Mouse (Mus musculus) neural tube, embryonic 13.5 days (tissue): ENCODE measurements around the gene Pde11a. TPM values are rescaled to one million over a fixed set of nuclear protein-coding genes. Genes with fewer than 3 reads are reported as not detected.

Experiments
- ATAC-seq: fragments of 200-750 bp; cut with Nextera tagmentation; 2 replicates; pipeline ENCODE4 v1.8.0; 2017; ENCODE audit warnings: low read depth, mild to moderate bottlenecking, moderate TSS enrichment, moderate library complexity
- H3K27ac ChIP-seq: fragments of 300-500 bp; sonication (generic); replicated peaks from 2 replicates; pipeline ENCODE4 v1.5.1; 2015; ENCODE audit warnings: moderate library complexity, mild to moderate bottlenecking, inconsistent platforms
- H3K27me3 ChIP-seq: fragments of 300-500 bp; sonication (generic); 2 replicates; pipeline ENCODE4 v1.6.1; 2015; ENCODE audit warnings: mild to moderate bottlenecking, inconsistent platforms
- H3K36me3 ChIP-seq: fragments of 300-500 bp; sonication (generic); 2 replicates; pipeline ENCODE4 v1.6.1; 2015; ENCODE audit warnings: mild to moderate bottlenecking, inconsistent platforms
- H3K4me1 ChIP-seq: fragments of 300-500 bp; sonication (generic); replicated peaks from 2 replicates; pipeline ENCODE4 v1.6.1; 2015; ENCODE audit warnings: inconsistent platforms
- H3K4me2 ChIP-seq: fragments of 300-500 bp; sonication (generic); 2 replicates; pipeline ENCODE4 v1.6.1; 2015; ENCODE audit warnings: inconsistent platforms, mild to moderate bottlenecking, moderate library complexity
- H3K4me3 ChIP-seq: fragments of 300-500 bp; sonication (generic); 2 replicates; pipeline ENCODE4 v1.5.1; 2015; ENCODE audit warnings: mild to moderate bottlenecking, inconsistent platforms
- H3K9ac ChIP-seq: fragments of 300-500 bp; sonication (generic); 2 replicates; pipeline ENCODE4 v1.6.1; 2015; ENCODE audit warnings: moderate library complexity, mild to moderate bottlenecking, inconsistent platforms
- H3K9me3 ChIP-seq: fragments of 300-500 bp; sonication (generic); 2 replicates; pipeline ENCODE4 v1.6.1; 2016; ENCODE audit warnings: inconsistent platforms
- WGBS: fragments of 180-500 bp; shearing (Covaris S2); methylation state at CpG from one replicate; pipeline ENCODE4 v1.1.7; 2015; 5-methylcytosine and 5-hydroxymethylcytosine counted together
- polyA plus RNA-seq: library from polyadenylated mRNA; unstranded; fragments of >200 nt; fragmentation: Nextera tagmentation; extraction: Ambion mirVana; gene quantifications from 2 replicates; pipeline ENCODE4 v1.2.1, GENCODE M21; 2015

The Pde11a gene
- polyA plus RNA-seq, 1 experiment from 2014 or later, result 1.8 TPM

GRCm38 (mm10) chr2:76080549-76080948 is 258.0 kb downstream of the Pde11a start:
- H3K36me3 ChIP-seq, result no peaks in the 10 kb centered on the region
- no peak overlapping the region for H3K9ac ChIP-seq
- 9% methylated on average over 3 of the region's 3 CpGs for WGBS
- H3K4me1 ChIP-seq, result peaks cover 18% of the 10 kb centered on the region; the same call in 1 of the 2 replicates
- H3K27ac ChIP-seq, result peak overlapping the region; percentile 66
- no peaks in the 10 kb centered on the region for H3K27me3 ChIP-seq
- H3K4me2 ChIP-seq, result no peak overlapping the region
- no peak overlapping the region for H3K4me3 ChIP-seq
- no peaks in the 10 kb centered on the region for H3K9me3 ChIP-seq
- ATAC-seq, result peak; percentile 53; the same call in 1 of the 2 replicates

DNA sequence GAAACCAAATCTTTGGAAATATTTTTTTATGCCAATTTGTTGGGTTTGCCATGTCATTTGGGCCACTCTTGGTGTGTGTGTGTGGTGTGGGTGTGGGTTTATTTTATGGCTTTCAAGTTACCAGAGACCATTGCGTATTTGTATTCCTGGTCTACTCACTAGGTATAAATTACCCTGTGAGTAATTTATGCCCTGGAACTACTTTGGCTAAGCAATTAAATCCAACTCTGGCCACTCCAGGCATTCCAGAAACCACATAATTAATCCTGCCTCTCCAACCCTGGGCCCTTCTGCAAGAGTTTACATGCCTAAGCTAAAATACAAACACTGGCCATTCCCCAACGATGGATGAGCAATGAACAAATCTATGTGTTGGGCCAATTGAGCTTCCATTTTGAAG is 261.7 kb downstream of the Pde11a start:
- 48% methylated on average over 2 of the region's 2 CpGs for WGBS
- no peak for ATAC-seq

DNA sequence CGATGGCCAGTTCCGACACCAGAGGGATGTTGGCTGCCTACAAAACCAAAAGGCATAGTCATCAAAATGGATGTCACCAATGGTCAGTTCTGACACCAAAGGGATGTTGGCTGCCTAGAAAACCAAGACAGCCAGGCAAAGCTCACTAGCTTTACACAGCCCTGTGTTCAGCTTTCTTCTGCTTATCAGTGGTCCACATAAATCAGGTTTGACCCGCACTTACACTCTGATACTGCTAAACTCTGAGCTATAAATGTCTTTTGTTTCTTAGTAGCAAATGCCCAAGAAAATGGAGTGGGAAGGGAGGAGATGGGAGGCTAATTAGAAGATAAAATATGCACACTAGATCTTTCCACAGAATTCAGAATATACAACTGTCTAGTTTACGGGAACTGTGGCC is 262.5 kb downstream of the Pde11a start:
- Histone ChIP-seq H3K9me3 (no peaks in the 10 kb centered on the region), H3K27me3 (no peaks in the 10 kb centered on the region), H3K27ac (no peak overlapping the region), H3K4me1 (peaks cover 15% of the 10 kb centered on the region; the same call in 1 of the 2 replicates), H3K9ac (no peak overlapping the region), H3K36me3 (no peaks in the 10 kb centered on the region), H3K4me2 (no peak overlapping the region), H3K4me3 (no peak overlapping the region)
- no peak for ATAC-seq
- WGBS, result 88% methylated on average over 4 of the region's 4 CpGs

More for the DNA sequence above, 261.7 kb downstream of the Pde11a start:
- Histone ChIP-seq H3K27me3 (no peaks in the 10 kb centered on the region), H3K4me1 (peaks cover 18% of the 10 kb centered on the region; the same call in 1 of the 2 replicates), H3K27ac (no peak overlapping the region), H3K9me3 (no peaks in the 10 kb centered on the region), H3K36me3 (no peaks in the 10 kb centered on the region), H3K4me2 (no peak overlapping the region), H3K9ac (no peak overlapping the region), H3K4me3 (no peak overlapping the region)

- H3K36me3 ChIP-seq, result no peaks in the 10 kb centered on the region
- no peak overlapping the region for H3K4me3 ChIP-seq
- peaks cover 29% of the 10 kb centered on the region for H3K4me1 ChIP-seq
- H3K27me3 ChIP-seq, result no peaks in the 10 kb centered on the region
- ATAC-seq, result no peak
- no peaks in the 10 kb centered on the region for H3K9me3 ChIP-seq
- no peak overlapping the region for H3K9ac ChIP-seq
- WGBS, result 71% methylated on average over 6 of the region's 6 CpGs
- no peak overlapping the region for H3K4me2 ChIP-seq
- no peak overlapping the region for H3K27ac ChIP-seq
These were observed 265.5 kb downstream of the Pde11a start for GRCm38 (mm10) chr2:76073079-76073478.

DNA sequence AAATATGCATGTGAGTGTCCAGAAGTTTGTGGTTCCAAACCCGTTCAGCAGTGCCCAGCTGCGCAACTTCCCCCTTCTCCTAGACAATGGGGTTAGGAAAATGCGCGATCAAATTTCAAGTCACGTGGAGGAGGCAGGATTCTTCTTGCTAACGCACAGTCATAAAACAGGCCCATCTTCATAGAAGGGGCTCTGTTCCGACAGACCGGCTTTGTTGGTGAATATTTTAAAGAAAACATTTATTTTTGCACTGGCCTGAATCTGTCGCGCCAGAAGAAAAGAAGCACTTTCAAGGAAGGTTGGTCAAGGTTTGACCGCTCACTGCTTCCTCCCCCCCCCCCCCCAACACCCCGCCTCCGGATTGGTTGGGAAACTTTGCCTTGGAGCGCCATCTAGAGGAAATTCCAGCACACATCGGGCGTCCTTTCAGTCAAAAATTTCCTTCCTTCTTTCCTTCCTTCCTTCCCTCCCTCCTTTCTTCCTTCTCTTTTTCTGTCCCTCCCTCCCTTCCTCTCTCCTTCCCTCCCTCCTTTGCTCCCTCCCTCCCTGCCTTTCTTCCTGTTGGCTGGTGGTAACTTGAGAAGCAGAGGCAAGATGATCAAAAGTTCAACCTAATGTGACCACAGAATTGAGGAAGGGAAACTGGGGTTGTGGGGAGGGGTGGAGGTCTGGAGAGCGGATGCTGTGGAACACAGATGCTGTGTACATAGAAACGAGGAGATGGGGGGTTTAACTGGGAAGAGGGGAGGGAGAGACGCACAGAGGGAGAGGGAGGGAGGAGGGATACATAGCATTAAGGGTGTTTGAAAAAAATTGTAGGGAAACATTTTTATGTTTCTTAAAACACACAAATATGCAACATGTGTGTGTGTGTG is 267.9 kb downstream of the Pde11a start:
- ATAC-seq, result peak; percentile 91
- Histone ChIP-seq H3K4me1 (peaks cover 30% of the 10 kb centered on the region), H3K36me3 (no peaks in the 10 kb centered on the region), H3K27ac (peak overlapping the region; percentile 92), H3K27me3 (no peaks in the 10 kb centered on the region), H3K9ac (peak overlapping the region; percentile 63), H3K9me3 (no peaks in the 10 kb centered on the region), H3K4me3 (peak overlapping the region; percentile 26), H3K4me2 (peak overlapping the region; percentile 51)
- WGBS, result 2% methylated on average over 19 of the region's 19 CpGs

DNA sequence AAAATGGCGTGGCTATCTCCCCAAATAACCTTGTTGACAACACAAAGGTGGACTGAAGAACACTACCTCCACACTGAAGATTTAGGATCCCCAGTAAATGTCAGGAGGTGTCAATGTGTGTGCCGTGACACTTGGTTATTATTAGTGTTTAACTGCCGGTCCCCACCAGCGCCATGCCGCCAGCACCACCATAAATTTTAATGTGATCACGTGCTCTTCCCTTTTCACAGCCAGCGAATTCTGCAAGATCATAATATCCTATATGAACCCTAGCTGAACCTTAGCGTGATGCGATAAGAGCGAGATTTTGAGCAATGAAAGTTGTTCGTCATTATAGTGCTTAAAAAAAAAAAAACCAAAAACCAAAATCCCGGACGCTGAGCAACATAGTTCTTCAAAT is 269.3 kb downstream of the Pde11a start:
- 7% methylated on average over 13 of the region's 13 CpGs for WGBS
- Histone ChIP-seq H3K36me3 (no peaks in the 10 kb centered on the region), H3K27ac (peak overlapping the region; percentile 92), H3K4me1 (peaks cover 30% of the 10 kb centered on the region), H3K27me3 (no peaks in the 10 kb centered on the region), H3K9ac (peak overlapping the region; percentile 47), H3K9me3 (no peaks in the 10 kb centered on the region), H3K4me3 (peak overlapping the region; percentile 16), H3K4me2 (peak overlapping the region; percentile 51)
- ATAC-seq, result peak; percentile 49

DNA sequence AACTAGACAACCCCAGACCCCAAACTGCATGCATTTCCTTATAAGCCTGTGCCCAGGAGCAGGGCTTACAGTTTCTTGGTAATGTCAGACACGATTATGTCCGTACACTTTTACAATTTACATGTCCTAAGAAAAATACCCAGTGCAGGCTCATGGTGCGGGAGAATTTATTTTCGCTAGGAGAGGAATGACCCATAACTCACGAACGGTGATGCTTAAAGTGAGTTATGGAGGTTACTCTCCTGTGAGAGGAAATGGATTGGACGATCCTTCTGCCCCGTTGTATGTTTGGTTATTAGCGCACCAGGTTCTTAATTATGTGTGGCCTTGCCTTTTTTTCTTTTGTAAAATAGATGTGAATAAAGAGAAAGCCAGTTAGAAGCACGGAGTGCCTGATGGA is 270.4 kb downstream of the Pde11a start:
- ATAC-seq, result no peak
- H3K36me3 ChIP-seq, result no peaks in the 10 kb centered on the region
- H3K27me3 ChIP-seq, result no peaks in the 10 kb centered on the region
- H3K4me1 ChIP-seq, result peaks cover 34% of the 10 kb centered on the region
- H3K9me3 ChIP-seq, result no peaks in the 10 kb centered on the region
- 23% methylated on average over 10 of the region's 10 CpGs for WGBS
- H3K4me2 ChIP-seq, result peak overlapping the region; percentile 13; the same call in 1 of the 2 replicates
- peak overlapping the region; percentile 92 for H3K27ac ChIP-seq
- no peak overlapping the region for H3K9ac ChIP-seq
- no peak overlapping the region for H3K4me3 ChIP-seq

DNA sequence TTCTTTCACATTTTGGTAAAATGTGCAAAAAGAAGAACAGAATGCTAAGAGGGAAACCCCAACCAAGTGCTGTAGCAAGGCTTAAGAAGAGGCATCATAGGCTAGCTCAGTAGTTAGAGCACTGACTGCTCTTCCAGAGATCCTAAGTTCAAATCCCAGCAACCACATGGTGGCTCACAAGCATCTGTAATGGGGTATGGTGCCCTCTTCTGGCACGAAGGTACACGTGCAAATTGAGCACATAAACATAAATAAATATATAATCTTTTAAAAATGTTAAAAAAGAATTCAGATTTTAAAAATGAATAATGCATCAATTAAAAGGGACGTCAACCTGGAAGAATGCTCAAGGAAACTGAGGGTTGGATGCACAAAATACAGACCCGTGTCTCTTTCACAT is 271.4 kb downstream of the Pde11a start:
- H3K4me1 ChIP-seq, result peaks cover 34% of the 10 kb centered on the region
- peak overlapping the region; percentile 92; the same call in 1 of the 2 replicates for H3K27ac ChIP-seq
- no peak overlapping the region for H3K4me2 ChIP-seq
- no peak for ATAC-seq
- H3K9ac ChIP-seq, result no peak overlapping the region
- no peak overlapping the region for H3K4me3 ChIP-seq
- H3K36me3 ChIP-seq, result no peaks in the 10 kb centered on the region
- H3K9me3 ChIP-seq, result no peaks in the 10 kb centered on the region
- no peaks in the 10 kb centered on the region for H3K27me3 ChIP-seq
- 51% methylated on average over 4 of the region's 4 CpGs for WGBS

DNA sequence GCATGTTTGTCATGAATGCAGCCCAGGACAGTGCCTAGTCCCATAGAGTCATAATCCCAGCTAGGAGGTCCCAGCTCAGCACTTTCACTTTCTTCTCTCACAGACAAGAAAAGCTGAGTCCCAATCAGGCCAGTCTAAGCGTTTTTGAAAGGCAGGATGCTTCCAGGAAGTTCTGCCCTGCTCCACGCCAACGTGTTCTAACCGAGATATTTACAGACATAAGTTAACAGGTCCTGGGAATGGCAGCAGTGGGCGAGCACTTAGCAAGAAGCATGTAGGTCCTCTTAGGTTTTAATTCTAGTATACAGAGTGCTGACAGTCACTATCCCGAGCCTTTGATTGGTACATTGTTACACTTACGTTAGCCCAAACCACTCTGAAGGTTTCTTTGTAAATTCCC is 273.3 kb downstream of the Pde11a start:
- no peak overlapping the region for H3K4me3 ChIP-seq
- H3K9me3 ChIP-seq, result no peaks in the 10 kb centered on the region
- peaks cover 34% of the 10 kb centered on the region for H3K4me1 ChIP-seq
- no peak overlapping the region for H3K9ac ChIP-seq
- H3K27ac ChIP-seq, result no peak overlapping the region
- H3K27me3 ChIP-seq, result no peaks in the 10 kb centered on the region
- no peak for ATAC-seq
- WGBS, result 69% methylated on average over 7 of the region's 7 CpGs
- no peaks in the 10 kb centered on the region for H3K36me3 ChIP-seq
- no peak overlapping the region for H3K4me2 ChIP-seq

GRCm38 (mm10) chr2:76064078-76064477 is 274.5 kb downstream of the Pde11a start:
- H3K4me2 ChIP-seq, result no peak overlapping the region
- no peak for ATAC-seq
- H3K9ac ChIP-seq, result no peak overlapping the region
- peak overlapping the region; percentile 30; the same call in 1 of the 2 replicates for H3K27ac ChIP-seq
- H3K27me3 ChIP-seq, result no peaks in the 10 kb centered on the region
- no peak overlapping the region for H3K4me3 ChIP-seq
- 70% methylated on average over 5 of the region's 5 CpGs for WGBS
- no peaks in the 10 kb centered on the region for H3K36me3 ChIP-seq
- H3K4me1 ChIP-seq, result peaks cover 29% of the 10 kb centered on the region
- no peaks in the 10 kb centered on the region for H3K9me3 ChIP-seq

GRCm38 (mm10) chr2:76060207-76060606 is 278.4 kb downstream of the Pde11a start:
- Histone ChIP-seq H3K36me3 (no peaks in the 10 kb centered on the region), H3K27ac (no peak overlapping the region), H3K4me3 (no peak overlapping the region), H3K4me2 (no peak overlapping the region), H3K9me3 (no peaks in the 10 kb centered on the region), H3K27me3 (no peaks in the 10 kb centered on the region), H3K9ac (no peak overlapping the region), H3K4me1 (peaks cover 23% of the 10 kb centered on the region)
- WGBS, result 79% methylated on average over 3 of the region's 3 CpGs
- no peak for ATAC-seq

GRCm38 (mm10) chr2:76059595-76059994 is 279.0 kb downstream of the Pde11a start:
- WGBS, result 34% methylated on average over 10 of the region's 10 CpGs
- Histone ChIP-seq H3K27me3 (no peaks in the 10 kb centered on the region), H3K27ac (no peak overlapping the region), H3K9ac (no peak overlapping the region), H3K4me2 (no peak overlapping the region), H3K4me1 (peaks cover 26% of the 10 kb centered on the region), H3K36me3 (no peaks in the 10 kb centered on the region), H3K9me3 (no peaks in the 10 kb centered on the region), H3K4me3 (no peak overlapping the region)
- no peak for ATAC-seq
